Comparison of ENCODE assay signal across 10 mouse cellular contexts in the genomic region with DNA sequence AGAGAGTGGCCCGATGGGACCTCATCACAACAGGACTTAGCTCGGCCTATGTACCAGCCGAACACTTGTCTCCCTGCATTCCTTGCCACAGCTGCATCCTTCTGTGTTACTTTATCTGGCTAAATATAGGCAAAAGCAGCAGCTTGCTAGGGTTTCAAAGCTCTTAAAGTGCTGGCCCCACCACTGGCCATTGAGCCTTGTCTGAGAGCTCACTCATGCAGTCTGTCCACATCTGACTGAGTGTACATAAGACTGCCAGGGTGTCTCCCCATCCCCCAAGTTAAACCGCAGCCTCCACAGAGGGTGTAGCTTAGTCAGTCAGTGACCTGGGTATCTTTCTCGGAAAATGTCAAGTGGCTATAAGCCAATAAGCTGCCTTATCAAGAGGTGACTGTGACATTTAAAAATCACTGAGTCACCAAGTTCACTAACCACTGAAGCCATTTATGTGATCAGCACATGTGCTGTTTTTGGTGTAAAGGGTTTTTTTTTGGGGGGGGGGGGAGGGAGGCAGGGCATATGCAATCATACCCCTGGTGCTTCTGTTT. TPM values are rescaled to one million over a fixed set of nuclear protein-coding genes. Genes with fewer than 3 reads are reported as not detected.
DNase-seq lines count a peak whose midpoint lies in the region; ATAC-seq lines count a peak whose summit lies in the region.
"Had no signal": no experiment of that assay in that cellular context is flagged by ENCODE, and none has a peak within 500 bp of the region (broad histone marks: within the 10 kb centered on the region; RNA-seq: fewer than 3 reads in every experiment).

No protein-coding gene starts in this region.

- no peak overlapping the region for H3K4me2 ChIP-seq in kidney, embryonic 16.5 days (replicated peaks; ENCODE audit: low read depth, low read length)
- H3K4me2 ChIP-seq in heart, embryonic 14.5 days (ENCODE audit: low read length) = peak overlapping the region; percentile 40
- no peak overlapping the region for H3K4me2 ChIP-seq in hindbrain, embryonic 12.5 days (replicated peaks)
- H3K4me2 ChIP-seq: midbrain, embryonic 11.5 days had no signal

- no peak overlapping the region for H3K9ac ChIP-seq in kidney, embryonic 16.5 days (replicated peaks; ENCODE audit: low read length)
- H3K9ac ChIP-seq in heart, embryonic 14.5 days (ENCODE audit: low read length) = no peak overlapping the region
- no peak overlapping the region for H3K9ac ChIP-seq in hindbrain, embryonic 12.5 days

- ATAC-seq in kidney, embryonic 16.5 days (ENCODE audit: low FRiP score, low TSS enrichment) = peak; percentile 89
- ATAC-seq in heart, embryonic 14.5 days (ENCODE audit: insufficient number of reproducible peaks, insufficient read depth, low FRiP score, low read depth) = no peak
- peak; percentile 81 for ATAC-seq in megakaryocyte progenitor cell, adult 5-6 weeks (replicated peaks; ENCODE audit: poor library complexity)
- ATAC-seq in hindbrain, embryonic 12.5 days (ENCODE audit: low FRiP score) = no peak

- WGBS in kidney, embryonic 16.5 days = 49% methylated on average over 5 of the region's 5 CpGs
- 12% methylated on average over 5 of the region's 5 CpGs for whole genome bisulfite sequencing in heart, embryonic 14.5 days
- 66% methylated on average over 5 of the region's 5 CpGs for WGBS in hindbrain, embryonic 12.5 days

- no peaks in the 10 kb centered on the region for H3K27me3 ChIP-seq in kidney, embryonic 16.5 days (ENCODE audit: insufficient read depth, low read length)
- H3K27me3 ChIP-seq in heart, embryonic 14.5 days (ENCODE audit: control insufficient read depth, insufficient read depth, low read length) = no peaks in the 10 kb centered on the region
- H3K27me3 ChIP-seq in hindbrain, embryonic 12.5 days = no peaks in the 10 kb centered on the region

- no peaks in the 10 kb centered on the region for H3K36me3 ChIP-seq in kidney, embryonic 16.5 days (ENCODE audit: insufficient read depth, low read length)
- H3K36me3 ChIP-seq in heart, embryonic 14.5 days (ENCODE audit: control insufficient read depth, insufficient read depth, low read length) = no peaks in the 10 kb centered on the region
- H3K36me3 ChIP-seq in hindbrain, embryonic 12.5 days = no peaks in the 10 kb centered on the region
- H3K36me3 ChIP-seq: forebrain, embryonic 10.5 days had no signal

- 0 out of 2 replicates have a peak, but pooled peaks cover 8% of the 10 kb centered on the region for H3K4me1 ChIP-seq in kidney, embryonic 16.5 days (ENCODE audit: insufficient read depth, low read length)
- H3K4me1 ChIP-seq in heart, embryonic 14.5 days (ENCODE audit: control insufficient read depth in 2 of 2, insufficient read depth in 2 of 2, low read length in 2 of 2) = peaks cover 8 to 20% of the 10 kb centered on the region in 2 experiments
- no peaks in the 10 kb centered on the region for H3K4me1 ChIP-seq in hindbrain, embryonic 12.5 days
- H3K4me1 ChIP-seq: forebrain, embryonic 10.5 days had no signal

- no peak for DNase-seq in kidney, postnatal 14 days
- DNase-seq in MEL-GATA-1-ER (ENCODE audit: extremely low read depth, low read depth) = peak; percentile 76
- DNase-seq in frontal cortex, adult 2 months (ENCODE audit: extremely low spot score in 1 of 2, low spot score in 1 of 2) = no peak
- no peak for DNase-seq in frontal cortex, postnatal 14 days (ENCODE audit: low spot score in 2 of 2)

- no peak overlapping the region for H3K27ac ChIP-seq in kidney, embryonic 16.5 days (ENCODE audit: low read length)
- H3K27ac ChIP-seq in heart, embryonic 14.5 days (replicated peaks in 1 of 2; ENCODE audit: control insufficient read depth in 1 of 2, insufficient read depth in 1 of 2, low read depth in 2 of 2, low read length in 2 of 2) = peak overlapping the region; percentile 32 to 58
- no peak overlapping the region for H3K27ac ChIP-seq in hindbrain, embryonic 12.5 days
- H3K27ac ChIP-seq: forebrain, embryonic 10.5 days had no signal

- H3K9me3 ChIP-seq in kidney, embryonic 16.5 days (ENCODE audit: low read length) = no peaks in the 10 kb centered on the region
- H3K9me3 ChIP-seq in heart, embryonic 14.5 days (ENCODE audit: control insufficient read depth, low read length) = no peaks in the 10 kb centered on the region
- no peaks in the 10 kb centered on the region for H3K9me3 ChIP-seq in hindbrain, embryonic 12.5 days (replicated peaks)
- H3K9me3 ChIP-seq: forebrain, embryonic 10.5 days had no signal

- no peak overlapping the region for H3K4me3 ChIP-seq in kidney, embryonic 16.5 days (ENCODE audit: low read length)
- no peak overlapping the region for H3K4me3 ChIP-seq in heart, embryonic 14.5 days (ENCODE audit: control insufficient read depth in 1 of 2, insufficient read depth in 1 of 2, low read depth in 1 of 2, low read length in 2 of 2)
- no peak overlapping the region for H3K4me3 ChIP-seq in hindbrain, embryonic 12.5 days
- H3K4me3 ChIP-seq: forebrain, embryonic 10.5 days had no signal

RNA-seq across cellular contexts. Expression of a gene that starts 59.2 kb away (rescaled TPM):
- polyA plus RNA-seq in kidney, embryonic 16.5 days (2015; fragmentation: Nextera tagmentation; extraction: Ambion mirVana) = 4.9 TPM in 2 replicates
- polyA plus RNA-seq in heart, embryonic 14.5 days (2014; fragmentation: Nextera tagmentation; extraction: Ambion mirVana) = 2.2 and 2.5 TPM in 2 replicates
- 0.02 TPM in 1 of 2 replicates, not detected in the other for total RNA-seq in megakaryocyte progenitor cell, adult 5-6 weeks (2015)
- 0.29 and 1.0 TPM in 2 replicates for total RNA-seq in megakaryocyte progenitor cell, adult 5-6 weeks (2017)
- polyA plus RNA-seq in frontal cortex, adult 2 months (2012; rRNA removed) = 3.1 and 4.1 TPM in 2 replicates
- 3.3 and 19.7 TPM in 2 replicates for polyA plus RNA-seq in hindbrain, embryonic 12.5 days (2016; fragmentation: Nextera tagmentation; extraction: Ambion mirVana)

Comparison
In these comparisons a context has a peak if more than half of its experiments do, and no peak if none do; other contexts are left out.
1. ATAC-seq: peak in kidney, embryonic 16.5 days (single experiment) and megakaryocyte progenitor cell, adult 5-6 weeks (single experiment); none in heart, embryonic 14.5 days (single experiment) and hindbrain, embryonic 12.5 days (single experiment).
2. H3K27ac ChIP-seq: peak in heart, embryonic 14.5 days (2 of 2); none in kidney, embryonic 16.5 days (single experiment) and hindbrain, embryonic 12.5 days (single experiment).